Mouse (Mus musculus): Measurements from ENCODE around the gene Rhoc. TPM values are rescaled to one million over a fixed set of nuclear protein-coding genes. Genes with fewer than 3 reads are reported as not detected.
A peak's percentile ranks its signal among the peaks of the same experiment; 100 is the strongest.
"Not testable (repeated sequence)": the region's sequence is repeated elsewhere in the genome, so short reads cannot be mapped to it uniquely, and the experiment has no call there.

Gene Rhoc
- 10 to 100 TPM in 1 of 3 experiments, 1 to 10 TPM in 2; 1.2 to 14.7 (median 2.5) TPM for polyA plus RNA-seq (2017; shearing (Covaris generic))

DNA sequence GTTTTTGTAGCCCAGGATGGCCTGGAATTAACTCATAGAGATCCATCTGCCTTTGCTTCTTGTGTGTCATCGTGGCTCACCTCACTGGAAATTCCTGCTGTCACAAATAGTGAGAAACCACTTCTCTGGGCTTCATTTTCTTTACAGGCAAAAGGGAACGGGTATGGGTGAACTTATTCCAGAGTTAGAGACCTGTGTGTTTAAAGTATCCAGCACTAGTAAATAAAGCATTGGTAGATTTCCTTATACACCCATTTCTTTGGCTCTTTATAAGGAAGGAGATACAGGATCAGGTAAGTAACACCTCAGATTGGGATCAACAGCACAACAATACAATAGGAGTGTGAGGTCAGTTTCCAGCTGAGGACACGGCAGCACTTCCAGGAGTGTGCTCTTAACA, at the start of gene Rhoc:
Gene Rhoc (plus strand): TSS at position 301 of the 400 bp plus-strand sequence.
- ATAC-seq, result no peak

DNA sequence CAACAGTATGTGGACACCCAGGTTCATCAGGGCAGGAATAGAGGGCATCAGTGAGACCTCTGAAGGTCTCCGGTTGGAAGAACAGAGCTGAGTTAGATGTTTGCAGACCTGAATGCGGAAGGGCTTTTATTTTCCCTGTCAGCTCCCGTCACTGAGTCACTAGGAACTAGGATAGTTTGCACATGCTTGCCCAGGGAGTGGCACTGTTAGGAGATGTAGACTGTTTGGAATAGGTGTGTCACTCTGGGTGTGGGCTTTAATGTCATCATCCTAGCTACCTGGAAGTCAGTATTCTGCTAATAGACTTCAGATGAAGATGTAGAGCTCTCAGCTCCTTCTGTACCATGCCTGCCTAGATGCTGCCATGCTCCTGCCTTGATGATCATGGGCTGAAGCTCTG, 46.2 kb upstream of the Rhoc start:
- no peak for ATAC-seq

DNA sequence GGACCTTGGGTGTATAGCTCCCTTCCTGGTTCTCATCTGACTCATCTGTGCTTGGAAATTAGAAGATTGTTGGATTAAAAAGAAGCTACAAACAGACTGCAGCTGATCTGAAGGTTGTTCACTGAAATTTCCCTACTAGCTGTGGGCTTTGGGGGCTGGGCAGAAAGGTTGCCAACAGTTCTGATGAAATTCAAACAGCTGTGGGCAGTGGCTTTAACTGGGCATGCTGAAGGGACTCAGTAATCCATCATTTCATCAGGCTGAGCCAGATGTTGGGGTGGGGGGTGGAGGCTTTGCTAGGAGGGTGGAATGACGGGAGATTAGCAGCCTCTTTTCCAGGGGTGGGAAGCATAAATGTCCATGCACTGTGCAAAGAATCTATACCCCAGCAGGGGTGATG, 45.0 kb upstream of the Rhoc start:
- no peak for ATAC-seq

DNA sequence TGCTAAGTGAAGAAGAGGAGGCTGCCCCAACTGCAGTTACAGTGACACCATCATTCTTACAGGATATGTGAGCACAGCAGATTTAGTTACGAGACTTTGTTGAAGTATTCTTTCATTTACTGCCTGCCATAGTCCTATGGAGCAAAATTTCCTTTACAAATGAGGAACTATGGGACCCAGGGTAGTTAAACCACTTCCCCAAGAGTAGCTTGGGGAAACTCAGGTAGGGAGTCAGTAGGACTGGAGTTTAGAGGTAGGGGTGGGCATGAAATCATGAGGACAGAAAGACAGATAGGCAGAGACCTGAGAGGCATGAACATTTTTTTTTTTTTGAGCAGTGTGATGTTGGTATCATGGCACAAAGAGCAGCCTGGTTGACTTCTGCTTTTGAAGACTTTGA, 44.3 kb upstream of the Rhoc start:
- ATAC-seq, result no peak

DNA sequence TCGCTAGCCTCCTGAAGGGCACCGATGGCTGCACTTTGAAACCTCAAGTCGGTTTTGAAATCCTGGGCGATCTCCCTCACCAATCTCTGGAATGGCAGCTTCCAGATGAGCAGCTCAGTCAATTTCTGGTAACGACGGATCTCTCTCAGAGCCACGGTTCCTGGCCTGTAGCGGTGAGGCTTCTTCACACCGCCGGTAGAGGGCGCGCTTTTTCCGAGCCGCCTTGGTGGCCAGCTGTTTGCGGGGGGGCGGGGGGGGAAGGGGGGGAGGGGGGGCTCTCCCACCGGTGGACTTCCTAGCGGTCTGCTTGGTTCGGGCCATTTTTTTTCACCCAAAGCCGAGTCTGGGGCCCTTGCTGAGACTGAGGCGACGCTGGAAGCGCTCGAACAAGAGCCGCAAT, 35.3 kb upstream of the Rhoc start:
- not testable (repeated sequence) for ATAC-seq

DNA sequence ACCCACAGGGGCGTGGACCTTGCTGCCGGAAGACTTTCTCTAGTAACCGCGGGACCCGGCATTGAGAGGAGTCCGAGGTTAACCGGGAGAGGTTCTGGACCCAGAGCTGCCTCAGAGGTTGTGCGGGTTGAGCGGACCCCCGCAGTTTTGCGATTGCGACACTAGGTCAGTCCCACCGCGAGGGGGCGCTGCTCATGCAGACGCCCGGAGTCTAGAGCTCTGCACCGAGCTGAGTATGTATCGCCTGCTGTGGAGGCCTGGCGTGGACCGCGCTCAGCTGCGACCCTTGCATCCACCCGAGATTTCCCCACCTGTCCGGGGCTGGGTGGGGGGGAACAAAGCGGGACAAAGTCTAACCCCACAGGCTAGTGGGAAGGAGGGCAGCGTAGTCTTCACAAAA, 29.8 kb upstream of the Rhoc start:
- peak; percentile 48 for ATAC-seq

DNA sequence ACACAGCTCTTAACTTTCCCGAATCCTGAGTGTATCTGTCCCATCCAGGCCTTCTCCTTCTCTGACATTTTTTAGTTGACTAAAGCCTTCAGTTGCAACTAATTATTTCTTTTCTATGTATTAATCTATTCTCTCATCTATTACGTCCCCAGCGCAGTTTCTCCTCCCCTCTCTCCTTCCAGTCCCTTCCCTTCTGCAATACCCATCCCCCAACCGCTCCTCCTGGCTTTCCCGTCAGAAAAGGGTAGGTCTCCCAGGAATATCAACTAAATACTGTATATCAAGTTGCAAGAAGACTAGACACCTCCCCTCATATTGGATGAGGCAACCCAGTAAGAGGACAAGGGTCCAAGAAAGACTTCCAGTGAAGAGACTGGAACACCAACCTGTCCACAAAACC, 29.3 kb upstream of the Rhoc start:
- ATAC-seq, result no peak

DNA sequence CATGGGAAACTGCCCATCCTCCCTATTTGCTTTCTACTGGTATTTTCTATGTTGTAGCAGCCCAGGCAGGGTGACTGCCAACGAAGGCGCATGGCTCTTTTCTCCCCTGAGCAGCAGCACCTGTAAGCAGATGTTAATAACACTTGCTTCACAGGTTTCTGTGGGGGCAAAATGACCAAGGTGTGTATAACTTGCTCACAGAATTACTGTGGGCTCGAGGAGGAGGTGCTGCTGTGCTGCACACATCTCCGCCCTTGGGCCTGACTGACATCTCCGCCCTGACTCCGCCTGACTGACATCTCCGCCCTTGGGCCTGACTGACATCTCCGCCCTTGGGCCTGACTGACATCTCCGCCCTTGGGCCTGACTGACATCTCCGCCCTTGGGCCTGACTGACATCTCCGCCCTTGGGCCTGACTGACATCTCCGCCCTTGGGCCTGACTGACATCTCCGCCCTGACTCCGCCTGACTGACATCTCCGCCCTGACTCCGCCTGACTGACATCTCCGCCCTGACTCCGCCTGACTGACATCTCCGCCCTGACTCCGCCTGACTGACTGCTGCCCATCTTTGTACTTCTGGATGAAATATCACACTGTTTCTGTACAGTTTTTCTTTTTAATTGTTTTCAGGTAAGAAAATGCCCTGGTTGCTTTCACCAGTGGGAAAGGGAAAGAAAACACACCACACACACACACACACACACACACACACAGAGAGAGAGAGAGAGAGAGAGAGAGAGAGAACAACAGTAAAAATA, 25.9 kb upstream of the Rhoc start:
- not testable (repeated sequence) for ATAC-seq

DNA sequence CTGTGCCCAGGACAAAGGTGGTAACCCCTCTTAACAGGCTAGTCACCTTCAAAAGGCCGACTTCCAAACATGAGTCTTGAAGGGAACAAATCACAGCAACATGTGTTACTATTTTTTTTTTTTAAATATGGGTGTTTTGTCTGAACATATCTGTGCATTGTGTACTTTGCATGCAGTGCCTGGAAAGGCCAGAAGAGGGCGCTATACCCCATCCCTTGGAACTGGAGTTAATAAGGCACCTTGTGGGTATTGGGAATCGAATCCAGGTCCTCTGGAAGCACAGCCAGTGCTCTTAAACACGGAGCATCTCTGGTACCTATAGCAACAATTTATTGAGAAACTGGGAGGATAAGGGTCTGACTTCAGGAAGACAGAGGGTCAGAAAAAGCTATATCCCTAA, 23.2 kb upstream of the Rhoc start:
- no peak for ATAC-seq

DNA sequence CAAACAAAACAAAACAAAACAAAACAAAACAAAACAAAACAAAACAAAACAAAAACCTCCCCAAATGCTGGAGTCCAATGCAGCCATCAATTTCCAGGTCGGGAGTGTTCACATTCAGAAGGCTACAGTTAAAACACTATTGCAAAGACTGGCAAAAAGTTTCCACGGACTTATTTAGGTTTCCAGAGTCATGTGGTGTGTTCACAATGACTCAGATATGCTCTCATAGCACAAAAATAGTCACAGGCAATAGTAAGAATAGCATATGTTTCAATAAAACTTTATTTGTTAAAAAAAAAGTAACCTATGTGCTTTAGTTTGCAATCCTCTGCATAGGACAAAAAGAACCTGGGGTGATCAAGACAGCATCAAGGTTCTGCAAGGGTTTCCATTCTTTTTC, 21.0 kb upstream of the Rhoc start:
- no peak for ATAC-seq

DNA sequence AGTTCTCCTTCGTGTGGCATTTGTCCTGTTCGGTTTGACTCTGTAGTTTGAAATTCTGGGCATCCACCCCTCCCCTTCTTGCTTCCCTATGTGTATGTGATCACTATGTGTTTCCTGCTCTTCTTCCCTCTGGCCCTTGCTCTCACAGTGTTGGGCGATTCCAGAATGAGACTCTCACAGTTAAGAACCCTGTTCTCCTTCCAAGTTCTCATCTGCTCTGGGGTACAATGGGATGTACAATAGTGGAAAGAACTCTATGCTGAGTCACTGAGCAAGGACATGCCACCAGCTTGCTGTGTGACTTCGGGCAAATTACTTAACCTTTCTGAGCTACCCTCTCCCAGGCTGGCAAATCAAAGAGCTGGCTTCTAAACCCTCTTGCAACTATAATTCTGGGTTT, 20.5 kb upstream of the Rhoc start:
- no peak for ATAC-seq

DNA sequence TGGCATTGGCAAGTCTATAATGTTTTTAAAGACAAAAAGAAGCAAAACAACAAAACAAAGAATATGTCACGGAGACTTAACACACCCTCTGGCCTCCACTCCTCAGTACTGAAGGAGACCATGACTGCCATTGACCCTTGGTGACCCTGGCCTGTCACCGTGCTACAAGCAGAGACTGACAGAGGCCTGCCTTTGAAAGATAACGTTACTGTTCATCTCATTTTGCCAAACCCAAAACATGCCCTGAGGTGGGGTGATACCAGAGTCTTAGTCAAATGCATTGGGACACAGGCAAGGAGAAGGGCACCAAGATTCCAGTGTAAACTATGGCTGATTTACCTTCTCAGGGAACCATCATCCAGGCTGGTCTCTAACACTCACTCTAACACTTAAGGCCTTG, 19.0 kb upstream of the Rhoc start:
- no peak for ATAC-seq

DNA sequence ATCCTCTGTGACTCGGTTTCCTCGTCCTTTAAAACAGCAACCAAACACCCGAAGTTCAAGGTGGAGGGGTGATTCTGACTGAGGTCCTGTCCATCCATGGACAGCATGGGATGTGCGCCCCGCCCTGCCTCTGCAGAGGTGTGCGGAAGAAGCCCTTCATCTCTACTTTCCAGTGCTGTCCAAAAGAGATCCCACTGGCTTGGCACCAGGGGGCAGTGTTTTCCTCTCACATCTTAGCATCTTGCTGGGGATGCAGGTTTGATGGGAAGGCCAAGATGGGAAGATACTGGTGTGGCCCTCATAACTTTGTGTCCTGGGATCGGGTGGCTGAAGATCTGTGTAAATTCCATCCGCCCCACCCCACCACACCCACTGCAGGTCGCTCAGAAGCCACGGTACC, 18.1 kb upstream of the Rhoc start:
- ATAC-seq, result no peak

DNA sequence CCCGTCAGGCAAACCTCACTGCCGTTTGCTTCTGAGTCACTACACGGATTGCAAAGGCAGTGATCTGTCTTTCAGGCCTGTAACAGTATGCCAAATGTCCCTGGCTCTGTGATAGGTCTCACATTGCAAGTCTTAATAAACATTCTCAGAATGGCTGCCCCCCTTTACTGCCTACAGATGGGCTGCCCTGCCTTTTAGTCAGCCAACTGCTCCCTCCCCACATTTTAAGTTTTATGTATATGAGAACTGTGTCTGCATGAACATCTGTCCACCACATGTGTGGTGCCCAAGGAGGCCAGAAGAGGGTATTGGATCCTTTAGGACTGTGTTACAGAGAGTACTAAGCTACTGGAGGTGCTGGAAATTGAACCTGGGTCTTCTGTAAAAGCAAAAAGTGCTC, 17.3 kb upstream of the Rhoc start:
- no peak for ATAC-seq

DNA sequence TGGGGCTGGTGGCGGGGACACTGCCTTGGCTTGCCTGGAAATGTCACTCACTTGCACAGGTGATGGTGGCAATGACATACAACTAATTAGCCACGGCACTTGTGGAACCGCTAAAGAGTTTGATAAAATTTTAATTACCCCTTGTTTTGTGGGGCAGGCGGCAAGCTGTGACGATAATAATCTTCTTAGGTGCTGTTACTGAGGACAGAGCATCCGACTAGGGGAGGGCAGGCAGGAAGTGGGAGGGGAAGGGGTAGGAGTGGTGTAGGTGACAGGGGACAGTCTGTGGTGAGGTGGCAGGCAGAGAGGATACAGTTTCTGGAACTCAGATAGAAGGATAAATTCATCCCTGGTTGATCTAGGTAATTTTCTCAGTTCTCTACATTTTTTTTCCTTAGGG, 16.7 kb upstream of the Rhoc start:
- ATAC-seq, result peak; percentile 99

DNA sequence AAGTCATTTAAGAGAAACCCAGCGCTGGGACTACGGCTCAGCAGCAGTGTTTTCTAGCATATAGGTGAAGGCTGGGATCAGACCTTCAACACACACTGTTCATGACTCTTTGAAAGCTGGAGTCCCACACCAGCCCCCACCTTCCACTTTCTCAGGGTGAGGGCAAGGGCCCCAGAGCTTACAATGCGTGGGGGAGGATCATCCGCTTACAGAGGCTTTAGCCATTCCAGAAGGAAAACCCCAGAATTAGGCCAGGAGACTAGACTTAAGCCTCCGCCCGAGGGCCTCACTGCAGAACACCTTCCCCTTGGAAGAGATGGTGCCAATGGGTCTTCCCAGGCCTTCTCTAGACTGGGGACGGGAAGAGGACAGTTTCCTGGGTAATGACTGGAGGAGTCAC, 14.9 kb upstream of the Rhoc start:
- no peak for ATAC-seq

DNA sequence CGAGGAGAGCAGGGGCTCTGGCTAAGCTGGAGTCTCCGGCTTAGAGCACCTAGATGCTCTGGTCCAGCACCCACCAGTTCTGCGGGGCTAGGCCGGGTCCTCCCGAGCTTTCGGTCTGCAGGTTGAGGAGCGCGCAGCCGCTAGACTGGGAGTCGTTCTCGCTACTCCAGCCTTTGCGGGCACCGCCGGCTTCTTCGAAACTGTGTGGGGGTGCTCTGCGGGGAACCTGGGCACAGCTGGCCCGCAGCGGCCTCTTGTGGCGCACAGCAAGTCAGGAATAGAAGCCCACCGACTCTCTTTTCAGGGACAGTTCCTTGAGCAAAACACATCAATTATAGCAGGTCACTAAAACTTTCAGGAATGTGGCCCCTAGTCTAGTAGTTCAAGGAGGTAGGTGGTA, 10.8 kb upstream of the Rhoc start:
- peak; percentile 25 for ATAC-seq

DNA sequence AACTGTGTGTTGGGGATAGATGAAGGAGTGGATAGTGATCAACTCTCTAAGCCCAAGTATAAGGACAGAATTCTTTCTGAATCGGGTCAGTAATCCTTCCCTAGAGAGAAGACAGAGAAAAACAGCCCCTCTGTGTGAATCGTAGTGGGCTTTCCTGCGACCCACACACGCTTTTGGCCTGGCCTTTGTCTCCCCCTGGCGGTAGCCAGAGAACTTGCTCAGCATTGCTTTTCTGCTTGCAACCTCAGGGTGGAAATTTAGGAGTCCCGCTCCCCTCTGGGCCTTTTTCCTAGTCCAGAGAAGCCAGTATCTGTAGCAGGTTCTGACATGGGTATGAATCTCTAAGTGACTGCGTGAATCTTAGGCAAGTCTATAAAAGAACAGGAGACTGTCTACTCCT, 8.2 kb upstream of the Rhoc start:
- peak; percentile 39 for ATAC-seq

DNA sequence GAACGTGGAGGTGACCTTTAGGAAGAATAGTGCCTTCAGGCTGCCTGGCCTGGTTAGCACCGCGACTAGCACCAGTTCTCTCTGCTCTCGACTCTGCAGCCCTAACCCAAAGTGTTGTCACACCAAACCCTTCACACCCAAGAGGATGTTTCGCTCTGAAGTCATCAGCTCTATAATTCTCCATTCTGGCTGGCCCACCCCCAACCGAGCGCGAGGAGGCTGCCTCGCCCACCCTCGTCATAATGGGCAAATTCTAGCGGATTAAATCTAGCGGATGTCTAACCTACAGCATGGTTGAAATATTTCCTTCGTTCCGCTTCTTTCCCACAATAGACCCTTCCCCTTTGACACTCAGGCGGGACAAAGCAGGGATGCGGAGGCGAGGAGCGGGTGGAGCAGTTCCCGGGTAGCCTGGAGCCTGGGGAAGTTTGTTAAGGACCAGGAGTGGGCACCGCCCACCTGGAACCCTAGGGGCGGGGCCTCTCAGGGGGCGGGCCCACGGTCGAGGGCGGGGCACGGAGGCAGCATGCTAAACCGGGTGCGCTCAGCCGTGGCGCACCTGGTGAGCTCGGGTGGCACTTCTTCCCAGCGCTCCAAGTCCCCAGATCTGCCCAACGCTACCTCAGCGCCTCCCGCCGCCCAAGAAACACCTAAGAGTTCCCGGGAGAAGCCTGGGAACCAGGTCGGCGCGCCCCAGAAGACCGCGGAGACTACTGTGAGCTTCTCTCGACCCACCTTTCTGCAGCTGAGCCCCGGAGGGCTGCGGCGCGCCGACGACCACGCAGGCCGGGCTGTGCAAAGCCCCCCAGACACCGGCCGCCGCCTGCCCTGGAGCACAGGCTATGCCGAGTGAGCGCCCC, 7.4 kb upstream of the Rhoc start, which contains the start of gene Ppm1j:
Gene Ppm1j (plus strand): TSS at position 496 of the 860 bp plus-strand sequence.
- ATAC-seq, result peak; percentile 59

DNA sequence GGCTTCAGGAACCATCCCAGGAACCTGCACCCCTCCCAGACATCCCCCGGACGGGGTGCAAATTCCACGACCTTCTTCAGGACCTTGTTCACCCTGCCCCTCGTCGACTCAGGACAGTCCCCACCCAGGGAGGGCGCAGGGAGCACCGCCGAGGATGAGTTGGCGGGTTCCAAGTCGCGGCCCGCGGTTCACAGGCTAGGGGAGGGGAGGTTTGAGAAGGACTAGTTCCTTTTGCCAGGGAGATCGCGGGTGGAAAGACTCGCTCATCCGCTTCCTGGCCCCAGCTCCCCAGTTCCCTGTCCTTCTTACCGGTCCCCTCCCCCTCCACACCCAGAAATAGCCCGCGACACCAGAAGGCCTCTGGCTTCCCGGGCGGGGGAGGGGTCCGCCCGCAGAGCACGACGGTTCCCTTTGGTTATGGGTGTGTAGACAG, 6.7 kb upstream of the Rhoc start, which contains the start of gene Fam19a3:
Gene Fam19a3 (minus strand): TSS at position 370 of the 433 bp plus-strand sequence.
- ATAC-seq, result peak; percentile 32

DNA sequence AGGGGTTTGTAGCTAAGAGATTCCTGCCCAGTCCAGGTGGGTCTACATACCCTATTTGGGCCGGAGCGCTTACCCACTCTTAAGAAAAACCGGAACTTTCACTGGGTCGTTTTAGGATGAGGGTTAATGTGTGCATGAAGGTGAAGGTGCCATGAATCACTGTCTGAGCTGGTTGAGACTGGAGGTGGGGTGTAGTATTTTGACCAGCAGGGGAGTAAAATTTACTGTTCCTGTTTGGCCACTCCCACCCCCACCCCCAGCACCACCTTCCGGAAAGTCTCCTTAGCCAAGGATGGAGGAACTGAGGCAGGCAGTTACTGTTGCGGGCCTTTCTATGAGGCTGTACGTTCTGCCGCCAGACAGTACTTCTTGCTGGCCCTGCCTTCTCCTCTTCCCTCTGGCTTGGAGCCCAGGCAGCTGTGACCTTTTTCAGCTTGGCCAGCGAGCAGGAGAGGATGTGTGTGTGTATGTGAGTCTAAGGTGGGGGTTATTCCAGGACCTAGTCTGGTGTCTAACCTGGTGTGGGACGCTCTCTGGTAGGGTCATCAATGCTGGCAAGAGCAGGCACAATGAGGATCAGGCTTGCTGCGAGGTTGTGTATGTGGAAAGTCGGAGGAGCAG, 6.0 kb upstream of the Rhoc start:
- no peak for ATAC-seq

DNA sequence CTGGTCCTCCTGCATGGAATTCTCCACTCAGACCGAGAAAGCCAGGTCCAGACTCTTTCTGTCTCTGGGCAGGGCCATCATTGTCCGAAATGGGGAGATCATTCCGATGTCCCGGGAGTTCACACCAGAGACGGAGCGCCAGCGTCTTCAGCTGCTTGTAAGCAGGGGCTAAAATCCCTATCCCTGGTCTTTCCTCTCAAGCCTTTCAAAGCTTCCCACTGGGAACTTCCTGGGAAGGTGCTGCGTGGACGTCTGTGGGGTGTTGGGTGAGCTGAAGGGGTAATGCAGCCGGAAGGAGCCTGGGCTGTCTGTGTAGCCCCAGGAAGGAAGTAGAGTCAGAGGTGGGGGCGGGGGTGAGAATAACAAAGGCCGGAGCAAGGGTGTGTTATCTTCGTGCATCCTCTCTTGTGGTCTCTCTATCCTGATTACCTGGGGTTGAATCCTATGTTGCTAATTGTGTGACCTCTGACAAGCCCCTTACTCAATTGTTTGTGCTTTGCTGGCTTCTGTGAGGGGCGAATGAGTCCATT, 4.1 kb upstream of the Rhoc start:
- no peak for ATAC-seq

DNA sequence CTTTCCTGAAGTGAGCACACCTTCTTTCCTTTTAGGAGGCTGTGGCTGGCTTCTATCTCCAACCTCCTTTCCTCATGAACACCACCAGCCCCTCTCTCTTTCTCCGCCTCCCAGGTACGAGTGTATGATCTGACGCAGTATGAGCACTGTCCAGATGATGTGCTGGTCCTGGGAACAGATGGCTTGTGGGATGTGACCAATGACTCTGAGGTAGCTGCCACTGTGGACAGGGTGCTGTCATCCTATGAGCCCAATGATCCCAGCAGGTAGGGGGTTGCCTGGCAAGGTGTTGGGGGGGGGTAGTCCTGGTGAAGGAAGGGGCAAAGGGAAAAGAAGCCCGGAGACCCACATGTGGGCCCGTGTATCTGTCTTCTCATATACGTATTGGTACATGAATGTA, 2.9 kb upstream of the Rhoc start:
- no peak for ATAC-seq

All from inflammation-experienced regulatory T-cells, adult 6 months (primary cell).